Comparison of ENCODE assay signal across 8 mouse cellular contexts in the genomic region with DNA sequence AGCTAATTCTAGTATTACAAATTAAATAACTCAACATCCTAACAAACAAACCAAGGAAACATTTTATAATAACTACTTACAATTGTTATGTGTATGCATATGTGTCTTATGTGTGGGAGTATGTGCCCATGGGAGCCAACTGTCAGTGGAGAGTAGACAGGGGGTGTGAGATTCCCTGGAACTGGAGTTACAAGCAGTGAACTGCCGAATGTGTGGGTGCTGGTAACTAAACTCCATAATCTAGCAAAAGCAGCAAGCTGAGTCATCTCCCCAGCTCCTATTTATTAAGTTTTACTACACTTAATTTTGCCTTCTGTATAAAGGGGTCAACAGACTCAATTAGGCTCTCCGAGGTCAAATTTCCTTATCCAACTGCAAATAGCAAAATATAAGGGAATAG. TPM values are rescaled to one million over a fixed set of nuclear protein-coding genes. Genes with fewer than 3 reads are reported as not detected.
DNase-seq lines count a peak whose midpoint lies in the region; ATAC-seq and TF ChIP-seq lines count a peak whose summit lies in the region.

No protein-coding gene starts in this region.

- peaks cover 12% of the 10 kb centered on the region for H3K36me3 ChIP-seq in heart, embryonic 12.5 days
- peaks cover 14% of the 10 kb centered on the region for H3K36me3 ChIP-seq in C2C12 (ENCODE audit: control insufficient read depth, insufficient read depth)
- H3K36me3 ChIP-seq in embryonic facial prominence, embryonic 11.5 days (replicated peaks; ENCODE audit: control insufficient read depth, insufficient read depth, low read depth, low read length) = no peaks in the 10 kb centered on the region
- no peaks in the 10 kb centered on the region; the same call in 1 of the 2 replicates for H3K36me3 ChIP-seq in intestine, embryonic 16.5 days (ENCODE audit: control insufficient read depth, insufficient read depth, low read length)
- peaks cover 8% of the 10 kb centered on the region; the same call in 1 of the 2 replicates for H3K36me3 ChIP-seq in midbrain, embryonic 16.5 days (ENCODE audit: control insufficient read depth, insufficient read depth, low read length)

- WGBS in heart, embryonic 12.5 days = 51% methylated on average over 2 of the region's 2 CpGs
- WGBS in embryonic facial prominence, embryonic 11.5 days = 67% methylated on average over 2 of the region's 2 CpGs
- WGBS in intestine, embryonic 16.5 days = 61% methylated on average over 2 of the region's 2 CpGs
- WGBS in midbrain, embryonic 16.5 days = 51% methylated on average over 2 of the region's 2 CpGs

- no peak overlapping the region for H3K27ac ChIP-seq in heart, embryonic 12.5 days (ENCODE audit: poor library complexity, severe bottlenecking)
- no peak overlapping the region for H3K27ac ChIP-seq in embryonic facial prominence, embryonic 11.5 days (replicated peaks; ENCODE audit: low read depth, low read length)
- no peak overlapping the region for H3K27ac ChIP-seq in intestine, embryonic 16.5 days (ENCODE audit: low read length)
- H3K27ac ChIP-seq in midbrain, embryonic 16.5 days (ENCODE audit: low read length) = no peak overlapping the region

- peaks cover 62% of the 10 kb centered on the region for H3K79me2 ChIP-seq in C2C12 (ENCODE audit: control insufficient read depth, insufficient read depth)

- 0 out of 2 replicates have a peak overlapping the region, but pooled peaks have one; percentile 34 for H3K9ac ChIP-seq in heart, embryonic 12.5 days
- peak overlapping the region; percentile 22; the same call in 1 of the 2 replicates for H3K9ac ChIP-seq in embryonic facial prominence, embryonic 11.5 days (replicated peaks; ENCODE audit: low read length)
- H3K9ac ChIP-seq in intestine, embryonic 16.5 days (ENCODE audit: low read depth, low read length) = peak overlapping the region; percentile 37; the same call in 1 of the 2 replicates
- H3K9ac ChIP-seq in midbrain, embryonic 16.5 days (ENCODE audit: low read depth, low read length) = peak overlapping the region; percentile 94

- no peak for ATAC-seq in heart, embryonic 12.5 days (ENCODE audit: insufficient number of reproducible peaks, low FRiP score)
- no peak for ATAC-seq in embryonic facial prominence, embryonic 11.5 days (replicated peaks; ENCODE audit: insufficient number of reproducible peaks, low FRiP score, low TSS enrichment, low read depth)
- ATAC-seq in intestine, embryonic 16.5 days = no peak
- ATAC-seq in midbrain, embryonic 16.5 days = no peak
- ATAC-seq in cerebellum, adult (ENCODE audit: insufficient number of reproducible peaks, low FRiP score, low TSS enrichment) = no peak

- no peak for DNase-seq in heart, postnatal 4 days
- no peak for DNase-seq in embryonic facial prominence, embryonic 11.5 days (ENCODE audit: low spot score)
- no peak for DNase-seq in cerebellum, postnatal 4 days (ENCODE audit: low spot score in 2 of 2)

- peak overlapping the region; percentile 14 for H3ac ChIP-seq in C2C12 (ENCODE audit: control insufficient read depth, insufficient read length, low read depth)

- H3K4me3 ChIP-seq in heart, embryonic 12.5 days = peak overlapping the region; percentile 77
- H3K4me3 ChIP-seq in C2C12 (ENCODE audit: insufficient read depth, poor library complexity, severe bottlenecking) = peak overlapping the region; percentile 88
- H3K4me3 ChIP-seq in embryonic facial prominence, embryonic 11.5 days (ENCODE audit: low read depth, low read length) = peak overlapping the region; percentile 83
- peak overlapping the region; percentile 94 for H3K4me3 ChIP-seq in intestine, embryonic 16.5 days (ENCODE audit: low read length)
- peak overlapping the region; percentile 90 for H3K4me3 ChIP-seq in midbrain, embryonic 16.5 days (ENCODE audit: low read depth, low read length)

- H3K27me3 ChIP-seq in heart, embryonic 12.5 days (replicated peaks) = no peaks in the 10 kb centered on the region
- H3K27me3 ChIP-seq in C2C12 (ENCODE audit: control insufficient read depth, insufficient read depth, insufficient read length) = no peaks in the 10 kb centered on the region
- no peaks in the 10 kb centered on the region for H3K27me3 ChIP-seq in embryonic facial prominence, embryonic 11.5 days (ENCODE audit: control insufficient read depth, insufficient read depth, low read length)
- no peaks in the 10 kb centered on the region for H3K27me3 ChIP-seq in intestine, embryonic 16.5 days (replicated peaks; ENCODE audit: control insufficient read depth, insufficient read depth, low read length)
- no peaks in the 10 kb centered on the region for H3K27me3 ChIP-seq in midbrain, embryonic 16.5 days (ENCODE audit: control insufficient read depth, insufficient read depth, low read depth, low read length)

- no peak for TF ChIP-seq CTCF in C2C12 (IDR thresholded peaks at IDR 0.05; ENCODE audit: control insufficient read depth, insufficient read depth, insufficient read length)

- H3K9me3 ChIP-seq in heart, embryonic 12.5 days (replicated peaks) = no peaks in the 10 kb centered on the region
- H3K9me3 ChIP-seq in embryonic facial prominence, embryonic 11.5 days (replicated peaks; ENCODE audit: control insufficient read depth, low read length) = no peaks in the 10 kb centered on the region
- no peaks in the 10 kb centered on the region for H3K9me3 ChIP-seq in intestine, embryonic 16.5 days (ENCODE audit: control insufficient read depth, low read length)
- no peaks in the 10 kb centered on the region for H3K9me3 ChIP-seq in midbrain, embryonic 16.5 days (replicated peaks; ENCODE audit: control insufficient read depth, low read length, poor library complexity, severe bottlenecking)

- 0 out of 2 replicates have a peak, but pooled peaks cover 11% of the 10 kb centered on the region for H3K4me1 ChIP-seq in heart, embryonic 12.5 days (replicated peaks)
- no peaks in the 10 kb centered on the region for H3K4me1 ChIP-seq in embryonic facial prominence, embryonic 11.5 days (ENCODE audit: control insufficient read depth, insufficient read depth, low read length)
- H3K4me1 ChIP-seq in intestine, embryonic 16.5 days (ENCODE audit: control insufficient read depth, insufficient read depth, low read length) = peaks cover 5% of the 10 kb centered on the region; the same call in 1 of the 2 replicates
- H3K4me1 ChIP-seq in midbrain, embryonic 16.5 days (ENCODE audit: control insufficient read depth, insufficient read depth, low read length) = peaks cover 31% of the 10 kb centered on the region

- H3K79me3 ChIP-seq in C2C12 (ENCODE audit: low read depth) = peaks cover 59% of the 10 kb centered on the region

- peak overlapping the region; percentile 70 for H3K4me2 ChIP-seq in heart, embryonic 12.5 days
- peak overlapping the region; percentile 59 for H3K4me2 ChIP-seq in embryonic facial prominence, embryonic 11.5 days (ENCODE audit: low read depth, low read length)
- peak overlapping the region; percentile 56 for H3K4me2 ChIP-seq in intestine, embryonic 16.5 days (ENCODE audit: low read depth, low read length)
- H3K4me2 ChIP-seq in midbrain, embryonic 16.5 days (ENCODE audit: low read length) = peak overlapping the region; percentile 95

TF ChIP-seq in C2C12, 6 proteins besides CTCF, POLR2A, EP300 and RAD21:
- TF ChIP-seq MYOD1 (IDR thresholded peaks at IDR 0.05; ENCODE audit: control insufficient read depth, insufficient read length, low read depth) (no peak), MAX (IDR thresholded peaks at IDR 0.05) (no peak), USF1 (IDR thresholded peaks at IDR 0.05; ENCODE audit: low read depth) (no peak), MYOG (IDR thresholded peaks at IDR 0.05; ENCODE audit: control insufficient read depth, extremely low read depth, insufficient read length) (no peak), FOSL1 (IDR thresholded peaks at IDR 0.05; ENCODE audit: insufficient read depth, low read length, poor library complexity, severe bottlenecking) (no peak), CEBPB (IDR thresholded peaks at IDR 0.05; ENCODE audit: low read depth) (no peak)

RNA-seq across cellular contexts. Expression of a gene that starts 1.3 kb away (rescaled TPM):
- polyA plus RNA-seq in heart, embryonic 12.5 days (2016; fragmentation: Nextera tagmentation; extraction: Ambion mirVana) = 176 and 183 TPM in 2 replicates
- 100 to 1,000 TPM; 212 to 222 TPM for total RNA-seq in heart, postnatal 4 days (2021)
- polyA plus RNA-seq in C2C12 (2012; fragmentation: generic; extraction: Trizol) = 46.7 TPM
- 184 and 196 TPM in 2 replicates for polyA plus RNA-seq in embryonic facial prominence, embryonic 11.5 days (2014; fragmentation: Nextera tagmentation; extraction: Ambion mirVana)
- 105 TPM in 2 replicates for polyA plus RNA-seq in intestine, embryonic 16.5 days (2015; fragmentation: Nextera tagmentation; extraction: Ambion mirVana)
- polyA plus RNA-seq in midbrain, embryonic 16.5 days (2015; fragmentation: Nextera tagmentation; extraction: Ambion mirVana) = 456 and 463 TPM in 2 replicates

RNA-seq across cellular contexts. Expression of a gene that starts 44.9 kb away (rescaled TPM):
- polyA plus RNA-seq in heart, embryonic 12.5 days (2016; fragmentation: Nextera tagmentation; extraction: Ambion mirVana) = 28.0 and 29.5 TPM in 2 replicates
- total RNA-seq in heart, postnatal 4 days (2021) = 10 to 100 TPM; 23.6 to 24.6 TPM
- polyA plus RNA-seq in C2C12 (2012; fragmentation: generic; extraction: Trizol) = 8.2 TPM
- 44.3 and 53.0 TPM in 2 replicates for polyA plus RNA-seq in embryonic facial prominence, embryonic 11.5 days (2014; fragmentation: Nextera tagmentation; extraction: Ambion mirVana)
- 12.2 and 13.5 TPM in 2 replicates for polyA plus RNA-seq in intestine, embryonic 16.5 days (2015; fragmentation: Nextera tagmentation; extraction: Ambion mirVana)
- 54.2 and 60.7 TPM in 2 replicates for polyA plus RNA-seq in midbrain, embryonic 16.5 days (2015; fragmentation: Nextera tagmentation; extraction: Ambion mirVana)

Comparison
In these comparisons a context has a peak if more than half of its experiments do, and no peak if none do; other contexts are left out.
1. H3K9ac ChIP-seq: peak in every context shown above with its lines; median percentile 94 in midbrain, embryonic 16.5 days; 37 in intestine, embryonic 16.5 days; 34 in heart, embryonic 12.5 days; 22 in embryonic facial prominence, embryonic 11.5 days.